Mouse (Mus musculus): ENCODE data around the gene Cnksr3.

GRCm38 (mm10) chr10:7117785-7118184, 94.3 kb downstream of the Cnksr3 start:
- no peak for TF ChIP-seq POLR2A (IDR thresholded peaks at IDR 0.05; ENCODE audit: borderline replicate concordance, insufficient read depth, low read length)
- TF ChIP-seq CTCF (IDR thresholded peaks at IDR 0.05; ENCODE audit: borderline replicate concordance, insufficient read depth, low read depth, low read length) = no peak
